Comparison of ENCODE assay signal across 8 mouse cellular contexts in genomic region chr17:29007243-29007640, GRCm38 (mm10). TPM values are rescaled to one million over a fixed set of nuclear protein-coding genes. Genes with fewer than 3 reads are reported as not detected.
DNase-seq lines count a peak whose midpoint lies in the region; ATAC-seq and TF ChIP-seq lines count a peak whose summit lies in the region.

No protein-coding gene starts in this region.

- H3K27me3 ChIP-seq in spleen, adult 2 months (ENCODE audit: control insufficient read depth, insufficient read depth, low read length), result no peaks in the 10 kb centered on the region
- no peaks in the 10 kb centered on the region for H3K27me3 ChIP-seq in hindbrain, embryonic 13.5 days
- no peaks in the 10 kb centered on the region for H3K27me3 ChIP-seq in midbrain, embryonic 10.5 days (ENCODE audit: low read depth, poor library complexity, severe bottlenecking)

- DNase-seq in embryo, embryonic 10.5 days (ENCODE audit: low spot score), result peak; percentile 39
- no peak for DNase-seq in embryo, embryonic 10 days (ENCODE audit: low spot score)
- DNase-seq in spleen, adult 2 months (ENCODE audit: low read depth in 1 of 2, low spot score in 2 of 2), result no peak
- DNase-seq in spleen, postnatal 10 days (ENCODE audit: low spot score in 2 of 2), result no peak
- DNase-seq in midbrain, embryonic 10.5 days (ENCODE audit: low spot score), result no peak
- DNase-seq in spleen, adult 18-20 months, result no peak
- DNase-seq in urinary bladder, adult 2 months (ENCODE audit: low spot score), result no peak

- H3K4me3 ChIP-seq in spleen, adult 2 months (ENCODE audit: extremely low read depth, insufficient read depth, insufficient read length), result peak overlapping the region; percentile 76
- H3K4me3 ChIP-seq in hindbrain, embryonic 13.5 days, result peak overlapping the region; percentile 75
- H3K4me3 ChIP-seq in midbrain, embryonic 10.5 days, result peak overlapping the region; percentile 99

- WGBS in spleen, adult 2 months, result 0% methylated on average over 19 of the region's 19 CpGs
- WGBS in hindbrain, embryonic 13.5 days, result under 1% methylated on average over 19 of the region's 19 CpGs
- WGBS in midbrain, embryonic 10.5 days, result under 1% methylated on average over 19 of the region's 19 CpGs

- no peaks in the 10 kb centered on the region for H3K9me3 ChIP-seq in hindbrain, embryonic 13.5 days
- H3K9me3 ChIP-seq in midbrain, embryonic 10.5 days (replicated peaks), result no peaks in the 10 kb centered on the region

- H3K4me1 ChIP-seq in spleen, adult 2 months (ENCODE audit: control insufficient read depth, insufficient read depth, insufficient read length), result peaks cover 13% of the 10 kb centered on the region
- peaks cover 33% of the 10 kb centered on the region for H3K4me1 ChIP-seq in hindbrain, embryonic 13.5 days (replicated peaks)
- H3K4me1 ChIP-seq in midbrain, embryonic 10.5 days, result peaks cover 31% of the 10 kb centered on the region

- TF ChIP-seq CTCF in spleen, adult 2 months (IDR thresholded peaks at IDR 0.05; ENCODE audit: extremely low read depth, insufficient read depth, insufficient read length, insufficient replicate concordance), result no peak

- H3K27ac ChIP-seq in spleen, adult 2 months (ENCODE audit: insufficient read depth, low read length), result peak overlapping the region; percentile 92
- peak overlapping the region; percentile 96 for H3K27ac ChIP-seq in hindbrain, embryonic 13.5 days
- H3K27ac ChIP-seq in midbrain, embryonic 10.5 days (replicated peaks), result peak overlapping the region; percentile 98

- peak overlapping the region; percentile 82 for H3K4me2 ChIP-seq in hindbrain, embryonic 13.5 days

- peak overlapping the region; percentile 97 for H3K9ac ChIP-seq in hindbrain, embryonic 13.5 days

- TF ChIP-seq POLR2A in spleen, adult 2 months (IDR thresholded peaks at IDR 0.05; ENCODE audit: low read depth, low read length), result no peak

- ATAC-seq in hindbrain, embryonic 13.5 days (ENCODE audit: low FRiP score), result peak; percentile 63

- no peaks in the 10 kb centered on the region for H3K36me3 ChIP-seq in spleen, adult 2 months (ENCODE audit: control insufficient read depth, insufficient read depth, low read length)
- no peaks in the 10 kb centered on the region for H3K36me3 ChIP-seq in hindbrain, embryonic 13.5 days
- peaks cover 22% of the 10 kb centered on the region for H3K36me3 ChIP-seq in midbrain, embryonic 10.5 days

RNA-seq across cellular contexts. Expression of gene Stk38, which starts 0.6 kb away (rescaled TPM):
- polyA plus RNA-seq in spleen, adult 2 months (2012; rRNA removed), result 119 and 149 TPM in 2 replicates
- 111 and 122 TPM in 2 replicates for polyA plus RNA-seq in hindbrain, embryonic 13.5 days (2015; fragmentation: Nextera tagmentation; extraction: Ambion mirVana)
- 115 and 130 TPM in 2 replicates for polyA plus RNA-seq in midbrain, embryonic 10.5 days (2016; fragmentation: Nextera tagmentation; extraction: Ambion mirVana)
- polyA plus RNA-seq in urinary bladder, adult 2 months (2012; rRNA removed), result 81.3 and 97.5 TPM in 2 replicates

RNA-seq across cellular contexts. Expression of gene Srsf3, which starts 25.2 kb away (rescaled TPM):
- 189 and 210 TPM in 2 replicates for polyA plus RNA-seq in spleen, adult 2 months (2012; rRNA removed)
- 506 and 515 TPM in 2 replicates for polyA plus RNA-seq in hindbrain, embryonic 13.5 days (2015; fragmentation: Nextera tagmentation; extraction: Ambion mirVana)
- polyA plus RNA-seq in midbrain, embryonic 10.5 days (2016; fragmentation: Nextera tagmentation; extraction: Ambion mirVana), result 789 and 839 TPM in 2 replicates
- 139 and 169 TPM in 2 replicates for polyA plus RNA-seq in urinary bladder, adult 2 months (2012; rRNA removed)

RNA-seq across cellular contexts. Expression of gene Kctd20, which starts 55.5 kb away (rescaled TPM):
- 27.4 and 58.3 TPM in 2 replicates for polyA plus RNA-seq in spleen, adult 2 months (2012; rRNA removed)
- polyA plus RNA-seq in hindbrain, embryonic 13.5 days (2015; fragmentation: Nextera tagmentation; extraction: Ambion mirVana), result 96.0 and 96.7 TPM in 2 replicates
- 107 and 114 TPM in 2 replicates for polyA plus RNA-seq in midbrain, embryonic 10.5 days (2016; fragmentation: Nextera tagmentation; extraction: Ambion mirVana)
- 37.8 and 41.6 TPM in 2 replicates for polyA plus RNA-seq in urinary bladder, adult 2 months (2012; rRNA removed)
